Mouse (Mus musculus): ENCODE results near the gene Ccdc92b. TPM values are rescaled to one million over a fixed set of nuclear protein-coding genes. Genes with fewer than 3 reads are reported as not detected.

Gene Ccdc92b
- polyA plus RNA-seq, 1 experiment from 2014 or later, result 0.74 TPM

GRCm38 (mm10) chr11:74637486-74637885 lies 18.1 kb downstream of the Ccdc92b start:
- no peaks in the 10 kb centered on the region for H3K36me3 ChIP-seq (replicated peaks; ENCODE audit: control insufficient read depth, insufficient read depth, low read depth, low read length)
- no peaks in the 10 kb centered on the region; the same call in 1 of the 2 replicates for H3K4me1 ChIP-seq (ENCODE audit: control insufficient read depth, insufficient read depth, low read length)
- H3K4me2 ChIP-seq (ENCODE audit: low read depth, low read length), result peak overlapping the region; percentile 94
- ATAC-seq (replicated peaks; ENCODE audit: insufficient number of reproducible peaks, low FRiP score, low TSS enrichment, low read depth) (no peak), DNase-seq (ENCODE audit: low spot score) (no peak)
- 22% methylated on average over 8 of the region's 8 CpGs for WGBS
- H3K27ac ChIP-seq (replicated peaks; ENCODE audit: low read depth, low read length), result no peak overlapping the region
- H3K9me3 ChIP-seq (replicated peaks; ENCODE audit: control insufficient read depth, low read length), result no peaks in the 10 kb centered on the region
- peak overlapping the region; percentile 70 for H3K4me3 ChIP-seq (ENCODE audit: low read depth, low read length)
- H3K9ac ChIP-seq (replicated peaks; ENCODE audit: low read length), result peak overlapping the region; percentile 84
- no peaks in the 10 kb centered on the region for H3K27me3 ChIP-seq (ENCODE audit: control insufficient read depth, insufficient read depth, low read length)

- under 1% methylated on average over 82 of the region's 86 CpGs for WGBS
- H3K4me1 ChIP-seq (ENCODE audit: control insufficient read depth, insufficient read depth, low read length), result no peaks in the 10 kb centered on the region; the same call in 1 of the 2 replicates
- ATAC-seq (replicated peaks; ENCODE audit: insufficient number of reproducible peaks, low FRiP score, low TSS enrichment, low read depth) (peak; percentile 85), DNase-seq (ENCODE audit: low spot score) (peak; percentile 81)
- no peaks in the 10 kb centered on the region for H3K36me3 ChIP-seq (replicated peaks; ENCODE audit: control insufficient read depth, insufficient read depth, low read depth, low read length)
- peak overlapping the region; percentile 70 for H3K4me3 ChIP-seq (ENCODE audit: low read depth, low read length)
- peak overlapping the region; percentile 84 for H3K9ac ChIP-seq (replicated peaks; ENCODE audit: low read length)
- H3K27me3 ChIP-seq (ENCODE audit: control insufficient read depth, insufficient read depth, low read length), result no peaks in the 10 kb centered on the region
- H3K27ac ChIP-seq (replicated peaks; ENCODE audit: low read depth, low read length), result peak overlapping the region; percentile 60
- H3K4me2 ChIP-seq (ENCODE audit: low read depth, low read length), result peak overlapping the region; percentile 94
- H3K9me3 ChIP-seq (replicated peaks; ENCODE audit: control insufficient read depth, low read length), result no peaks in the 10 kb centered on the region
These were observed 18.8 kb downstream of the Ccdc92b start for GRCm38 (mm10) chr11:74637971-74638790.

- Histone ChIP-seq H3K9ac (replicated peaks; ENCODE audit: low read length) (peak overlapping the region; percentile 84), H3K4me2 (ENCODE audit: low read depth, low read length) (peak overlapping the region; percentile 94), H3K36me3 (replicated peaks; ENCODE audit: control insufficient read depth, insufficient read depth, low read depth, low read length) (no peaks in the 10 kb centered on the region), H3K4me3 (ENCODE audit: low read depth, low read length) (peak overlapping the region; percentile 70), H3K9me3 (replicated peaks; ENCODE audit: control insufficient read depth, low read length) (no peaks in the 10 kb centered on the region), H3K27ac (replicated peaks; ENCODE audit: low read depth, low read length) (0 out of 2 replicates have a peak overlapping the region, but pooled peaks have one; percentile 23), H3K27me3 (ENCODE audit: control insufficient read depth, insufficient read depth, low read length) (no peaks in the 10 kb centered on the region), H3K4me1 (ENCODE audit: control insufficient read depth, insufficient read depth, low read length) (no peaks in the 10 kb centered on the region; the same call in 1 of the 2 replicates)
- whole genome bisulfite sequencing, result 11% methylated on average over 9 of the region's 9 CpGs
- no peak for ATAC-seq (replicated peaks; ENCODE audit: insufficient number of reproducible peaks, low FRiP score, low TSS enrichment, low read depth)
- no peak for DNase-seq (ENCODE audit: low spot score)
These were observed 19.5 kb downstream of the Ccdc92b start for GRCm38 (mm10) chr11:74638791-74639411.

- ATAC-seq (replicated peaks; ENCODE audit: insufficient number of reproducible peaks, low FRiP score, low TSS enrichment, low read depth), result no peak
- H3K36me3 ChIP-seq (replicated peaks; ENCODE audit: control insufficient read depth, insufficient read depth, low read depth, low read length), result no peaks in the 10 kb centered on the region
- WGBS, result 72% methylated on average over 1 of the region's 1 CpGs
- no peak overlapping the region for H3K4me2 ChIP-seq (ENCODE audit: low read depth, low read length)
- DNase-seq (ENCODE audit: low spot score), result no peak
- no peak overlapping the region for H3K4me3 ChIP-seq (ENCODE audit: low read depth, low read length)
- H3K27me3 ChIP-seq (ENCODE audit: control insufficient read depth, insufficient read depth, low read length), result no peaks in the 10 kb centered on the region
- no peaks in the 10 kb centered on the region for H3K9me3 ChIP-seq (replicated peaks; ENCODE audit: control insufficient read depth, low read length)
- H3K4me1 ChIP-seq (ENCODE audit: control insufficient read depth, insufficient read depth, low read length), result no peaks in the 10 kb centered on the region; the same call in 1 of the 2 replicates
- H3K9ac ChIP-seq (replicated peaks; ENCODE audit: low read length), result no peak overlapping the region
- no peak overlapping the region for H3K27ac ChIP-seq (replicated peaks; ENCODE audit: low read depth, low read length)
These were observed 20.2 kb downstream of the Ccdc92b start for GRCm38 (mm10) chr11:74639628-74640027.

- Histone ChIP-seq H3K36me3 (replicated peaks; ENCODE audit: control insufficient read depth, insufficient read depth, low read depth, low read length) (no peaks in the 10 kb centered on the region), H3K4me2 (ENCODE audit: low read depth, low read length) (no peak overlapping the region), H3K9me3 (replicated peaks; ENCODE audit: control insufficient read depth, low read length) (no peaks in the 10 kb centered on the region), H3K27ac (replicated peaks; ENCODE audit: low read depth, low read length) (no peak overlapping the region), H3K4me3 (ENCODE audit: low read depth, low read length) (no peak overlapping the region), H3K9ac (replicated peaks; ENCODE audit: low read length) (no peak overlapping the region), H3K27me3 (ENCODE audit: control insufficient read depth, insufficient read depth, low read length) (no peaks in the 10 kb centered on the region), H3K4me1 (ENCODE audit: control insufficient read depth, insufficient read depth, low read length) (peaks cover 5% of the 10 kb centered on the region; the same call in 1 of the 2 replicates)
- DNase-seq (ENCODE audit: low spot score) (no peak), ATAC-seq (replicated peaks; ENCODE audit: insufficient number of reproducible peaks, low FRiP score, low TSS enrichment, low read depth) (no peak)
- 73% methylated on average over 1 of the region's 1 CpGs for WGBS
These were observed 28.6 kb downstream of the Ccdc92b start for GRCm38 (mm10) chr11:74647966-74648365.

GRCm38 (mm10) chr11:74648676-74649075 lies 29.3 kb downstream of the Ccdc92b start:
- 3% methylated on average over 1 of the region's 1 CpGs for WGBS
- H3K4me3 ChIP-seq (ENCODE audit: low read depth, low read length), result peak overlapping the region; percentile 98
- 0 out of 2 replicates have a peak, but pooled peaks have one; percentile 14 for ATAC-seq (replicated peaks; ENCODE audit: insufficient number of reproducible peaks, low FRiP score, low TSS enrichment, low read depth)

GRCm38 (mm10) chr11:74649095-74649646 lies 29.8 kb downstream of the Ccdc92b start, which contains the start of gene Cluh:
Cluh (plus strand) TSS chr11:74649495.
- peak within 1 kb of the TSS; percentile 82 for H3K9ac ChIP-seq (replicated peaks; ENCODE audit: low read length)
- peak within 1 kb of the TSS; percentile 92 for H3K4me2 ChIP-seq (ENCODE audit: low read depth, low read length)
- H3K27me3 ChIP-seq (ENCODE audit: control insufficient read depth, insufficient read depth, low read length), result no peaks in the 10 kb centered on the region
- ATAC-seq (replicated peaks; ENCODE audit: insufficient number of reproducible peaks, low FRiP score, low TSS enrichment, low read depth), result peak; percentile 92
- H3K4me1 ChIP-seq (ENCODE audit: control insufficient read depth, insufficient read depth, low read length), result peaks cover 5% of the 10 kb centered on the region; the same call in 1 of the 2 replicates
- H3K27ac ChIP-seq (replicated peaks; ENCODE audit: low read depth, low read length), result peak within 1 kb of the TSS; percentile 47; the same call in 1 of the 2 replicates
- DNase-seq (ENCODE audit: low spot score), result peak; percentile 95
- no peaks in the 10 kb centered on the region for H3K9me3 ChIP-seq (replicated peaks; ENCODE audit: control insufficient read depth, low read length)
- under 1% methylated on average over 48 of the region's 58 CpGs for WGBS
- peak within 1 kb of the TSS; percentile 98 for H3K4me3 ChIP-seq (ENCODE audit: low read depth, low read length)
- no peaks in the 10 kb centered on the region for H3K36me3 ChIP-seq (replicated peaks; ENCODE audit: control insufficient read depth, insufficient read depth, low read depth, low read length)

More at GRCm38 (mm10) chr11:74648676-74649075, 29.3 kb downstream of the Ccdc92b start:
- Histone ChIP-seq H3K9ac (replicated peaks; ENCODE audit: low read length) (peak overlapping the region; percentile 82), H3K36me3 (replicated peaks; ENCODE audit: control insufficient read depth, insufficient read depth, low read depth, low read length) (no peaks in the 10 kb centered on the region), H3K27ac (replicated peaks; ENCODE audit: low read depth, low read length) (0 out of 2 replicates have a peak overlapping the region, but pooled peaks have one; percentile 11), H3K27me3 (ENCODE audit: control insufficient read depth, insufficient read depth, low read length) (no peaks in the 10 kb centered on the region), H3K4me2 (ENCODE audit: low read depth, low read length) (peak overlapping the region; percentile 92), H3K4me1 (ENCODE audit: control insufficient read depth, insufficient read depth, low read length) (peaks cover 5% of the 10 kb centered on the region; the same call in 1 of the 2 replicates), H3K9me3 (replicated peaks; ENCODE audit: control insufficient read depth, low read length) (no peaks in the 10 kb centered on the region)
- DNase-seq (ENCODE audit: low spot score), result no peak

Data from embryonic facial prominence, embryonic 11.5 days (tissue).